Mouse (Mus musculus) heart, postnatal 10 days (tissue): ENCODE measurements at regions not wholly inside any gene's neighbourhood (a gene's known extent, or its start where the extent isn't known, plus 50 kb on each side); places are given as distances from the start of the nearest gene placed in this dataset.

ENCODE experiments used
- DNase-seq, 2 experiments: peaks; one replicate each; pipeline ENCODE4 v3.0.0; 2021
- intact Hi-C: fragments of 180-260 bp; cut with DNase I; formaldehyde crosslinking; loops from one replicate; pipeline ENCODE4 v1.15.1; 2025

GRCm38 (mm10) chr1:186572651-186573050, 133.1 kb downstream of the Tgfb2 start:
- no peak for DNase-seq
- intact Hi-C loops: no loop called here

GRCm38 (mm10) chr1:186572092-186572491, 133.7 kb downstream of the Tgfb2 start:
- intact Hi-C loops: no loop called here
- no peak for DNase-seq

- no peak for DNase-seq
- intact Hi-C loops: loop anchor here (5.0 kb wide), 1 partner anchor 91 kb away; no protein-coding TSS in a partner anchor
These were observed 137.3 kb downstream of the Tgfb2 start for GRCm38 (mm10) chr1:186568496-186568895.

- intact Hi-C loops: loop anchor here (5.0 kb wide), 1 partner anchor 91 kb away; no protein-coding TSS in a partner anchor
- DNase-seq: peak in 1 of 2 experiments; percentile 27
These were observed 137.7 kb downstream of the Tgfb2 start for GRCm38 (mm10) chr1:186568076-186568475.

- intact Hi-C loops: loop anchor here (5.0 kb wide), 1 partner anchor 90 kb away; no protein-coding TSS in a partner anchor
- peak in 1 of 2 experiments; percentile 22 for DNase-seq
These were observed 138.5 kb downstream of the Tgfb2 start for GRCm38 (mm10) chr1:186567136-186567826.

- intact Hi-C loops: no loop called here
- DNase-seq: no peak
These were observed 143.8 kb downstream of the Tgfb2 start for GRCm38 (mm10) chr1:186562027-186562426.

GRCm38 (mm10) chr1:186555441-186555975, 150.3 kb downstream of the Tgfb2 start:
- peak; percentile 31 to 35 for DNase-seq
- intact Hi-C loops: no loop called here

GRCm38 (mm10) chr1:186554520-186555010, 151.2 kb downstream of the Tgfb2 start:
- intact Hi-C loops: loop anchor here (5.0 kb wide), 2 partner anchors 92 to 148 kb away; no protein-coding TSS in a partner anchor

GRCm38 (mm10) chr1:186552689-186553088, 153.1 kb downstream of the Tgfb2 start:
- intact Hi-C loops: loop anchor here (5.0 kb wide), 2 partner anchors 90 to 150 kb away; no protein-coding TSS in a partner anchor
- no peak for DNase-seq

More at GRCm38 (mm10) chr1:186554520-186555010, 151.2 kb downstream of the Tgfb2 start:
- no peak for DNase-seq

GRCm38 (mm10) chr1:186550265-186550885, 155.4 kb downstream of the Tgfb2 start:
- intact Hi-C loops: loop anchor here (5.0 kb wide), 2 partner anchors 88 to 152 kb away; no protein-coding TSS in a partner anchor
- peak; percentile 49 to 61 for DNase-seq

GRCm38 (mm10) chr1:186549207-186549606, 156.6 kb downstream of the Tgfb2 start:
- intact Hi-C loops: no loop called here
- DNase-seq: no peak

GRCm38 (mm10) chr1:186546386-186547185, 159.2 kb downstream of the Tgfb2 start:
- intact Hi-C loops: no loop called here
- no peak for DNase-seq

GRCm38 (mm10) chr1:186540070-186540469, 165.7 kb downstream of the Tgfb2 start:
- DNase-seq: no peak
- intact Hi-C loops: no loop called here

GRCm38 (mm10) chr1:186538233-186538632, 167.6 kb downstream of the Tgfb2 start:
- no peak for DNase-seq
- intact Hi-C loops: no loop called here

- intact Hi-C loops: no loop called here
- DNase-seq: no peak
These were observed 189.8 kb downstream of the Tgfb2 start for GRCm38 (mm10) chr1:186515976-186516375.

GRCm38 (mm10) chr1:186515071-186515470, 190.7 kb downstream of the Tgfb2 start:
- intact Hi-C loops: no loop called here
- peak; percentile 44 to 50 for DNase-seq

- intact Hi-C loops: no loop called here
- no peak for DNase-seq
These were observed 191.9 kb downstream of the Tgfb2 start for GRCm38 (mm10) chr1:186513861-186514260.

GRCm38 (mm10) chr1:186510531-186510930, 195.3 kb downstream of the Tgfb2 start:
- intact Hi-C loops: no loop called here
- no peak for DNase-seq

- intact Hi-C loops: no loop called here
- DNase-seq: peak; percentile 31 to 38
These were observed 197.4 kb downstream of the Tgfb2 start for GRCm38 (mm10) chr1:186508358-186508757.

GRCm38 (mm10) chr1:186507956-186508355, 197.8 kb downstream of the Tgfb2 start:
- peak; percentile 25 to 34 for DNase-seq
- intact Hi-C loops: no loop called here
